Mouse (Mus musculus) mouse embryonic stem cell (cell line): ENCODE results near the gene Dazap2.

Experiments used
- in situ Hi-C, 2 experiments: fragments of 300-500 bp; cut with MboI; formaldehyde crosslinking; loops; 1 replicate in 1 of 2; 3 replicates in 1 of 2; pipeline ENCODE4 v1.14.3; 2019 to 2020; ENCODE audit warnings: low sequenced_read_pairs in 2 of 2, low pct_unique_long_range_greater_than_20kb in 1 of 2, mixed read lengths in 1 of 2; ENCODE audit not compliant: unreplicated experiment in 1 of 2

Gene Dazap2

GRCm38 (mm10) chr15:100614996-100615824 is at the start of gene Dazap2:
Dazap2 (plus strand) TSS chr15:100615349.
- in situ Hi-C loops = loop anchor here (5.0 kb wide), 1 partner anchor 153 kb away; no protein-coding TSS in a partner anchor

- in situ Hi-C loops = no loop called here
Measured at GRCm38 (mm10) chr15:100566531-100566930, 48.6 kb upstream of the Dazap2 start.

- in situ Hi-C loops = no loop called here
Measured at GRCm38 (mm10) chr15:100569239-100569638, 45.9 kb upstream of the Dazap2 start.

- in situ Hi-C loops = no loop called here
Measured at GRCm38 (mm10) chr15:100573946-100574345, 41.2 kb upstream of the Dazap2 start.

GRCm38 (mm10) chr15:100574378-100574777 is 40.8 kb upstream of the Dazap2 start:
- in situ Hi-C loops = no loop called here

- in situ Hi-C loops = no loop called here
Measured at GRCm38 (mm10) chr15:100575366-100575765, 39.8 kb upstream of the Dazap2 start.

- in situ Hi-C loops = no loop called here
Measured at GRCm38 (mm10) chr15:100576392-100576791, 38.8 kb upstream of the Dazap2 start.

- in situ Hi-C loops = no loop called here
Measured at GRCm38 (mm10) chr15:100576810-100577209, 38.3 kb upstream of the Dazap2 start.

GRCm38 (mm10) chr15:100577972-100578371 is 37.2 kb upstream of the Dazap2 start:
- in situ Hi-C loops = no loop called here

- in situ Hi-C loops = no loop called here
Measured at GRCm38 (mm10) chr15:100580108-100580507, 35.0 kb upstream of the Dazap2 start.

GRCm38 (mm10) chr15:100585931-100586330 is 29.2 kb upstream of the Dazap2 start:
- in situ Hi-C loops = no loop called here

- in situ Hi-C loops = no loop called here
Measured at GRCm38 (mm10) chr15:100587166-100587565, 28.0 kb upstream of the Dazap2 start.

- in situ Hi-C loops = no loop called here
Measured at GRCm38 (mm10) chr15:100588297-100588696, 26.9 kb upstream of the Dazap2 start.

GRCm38 (mm10) chr15:100590436-100590835 is 24.7 kb upstream of the Dazap2 start:
- in situ Hi-C loops = no loop called here

GRCm38 (mm10) chr15:100592817-100593216 is 22.3 kb upstream of the Dazap2 start:
- in situ Hi-C loops = no loop called here

GRCm38 (mm10) chr15:100598287-100598882 is 16.8 kb upstream of the Dazap2 start:
- in situ Hi-C loops = no loop called here

- in situ Hi-C loops = no loop called here
Measured at GRCm38 (mm10) chr15:100598883-100599275, 16.3 kb upstream of the Dazap2 start.

GRCm38 (mm10) chr15:100599276-100600046 is 15.7 kb upstream of the Dazap2 start, which contains the start of gene Pou6f1:
Pou6f1 (minus strand) TSS chr15:100599984.
- in situ Hi-C loops = no loop called here

GRCm38 (mm10) chr15:100600047-100600695 is 15.0 kb upstream of the Dazap2 start:
- in situ Hi-C loops = no loop called here
